Mouse (Mus musculus) CH12.LX (cell line): ENCODE measurements around the gene Ccdc8. TPM values are rescaled to one million over a fixed set of nuclear protein-coding genes. Genes with fewer than 3 reads are reported as not detected.
A peak's percentile ranks its signal among the peaks of the same experiment; 100 is the strongest.

Experiments
- DNase-seq: peaks from one replicate; pipeline ENCODE4 v3.0.0-alpha.2; 2013; ENCODE audit errors: extremely low read depth
- H3K27ac ChIP-seq: 2 replicates; pipeline ENCODE4 v1.5.1; 2012; ENCODE audit warnings: low read depth, mild to moderate bottlenecking, control low read depth, moderate library complexity; ENCODE audit not compliant: insufficient read depth
- H3K27me3 ChIP-seq: replicated peaks from 2 replicates; pipeline ENCODE3; 2012; ENCODE audit warnings: inconsistent platforms
- H3K36me3 ChIP-seq, 2 experiments: replicated peaks in 1 of 2; 2 replicates each; pipeline versions ENCODE3 to v1.6.1; 2012; ENCODE audit warnings: inconsistent platforms in 1 of 2, low read length in 1 of 2, mild to moderate bottlenecking in 1 of 2, mixed read lengths in 1 of 2, moderate library complexity in 1 of 2; ENCODE audit not compliant: control insufficient read depth in 1 of 2, insufficient read depth in 1 of 2
- H3K4me1 ChIP-seq, 2 experiments: 2 replicates each; pipeline ENCODE4 v1.6.1; 2012; ENCODE audit warnings: inconsistent platforms in 1 of 2, moderate library complexity in 1 of 2; ENCODE audit not compliant: insufficient read depth in 2 of 2, control insufficient read depth in 1 of 2
- H3K4me2 ChIP-seq: 2 replicates; pipeline ENCODE4 v1.6.1; 2012; ENCODE audit warnings: low read depth, mild to moderate bottlenecking, control low read depth; ENCODE audit not compliant: poor library complexity, insufficient read depth, severe bottlenecking
- H3K4me3 ChIP-seq, 3 experiments: fragments of 150-350 bp in 1 of 3; sonication (generic) in 1 of 3; replicated peaks in 1 of 3; 2 replicates each; pipeline versions ENCODE3 to v1.5.1; 2011 to 2012; ENCODE audit warnings: low read depth in 2 of 3, low read length in 2 of 3, mild to moderate bottlenecking in 2 of 3, moderate library complexity in 2 of 3, control low read depth in 1 of 3, improper control_type of control experiment in 1 of 3, inconsistent platforms in 1 of 3, mixed read lengths in 1 of 3; ENCODE audit not compliant: poor library complexity in 1 of 3
- H3K79me2 ChIP-seq: replicated peaks from 2 replicates; pipeline ENCODE4 v1.6.1; 2012; ENCODE audit warnings: mild to moderate bottlenecking, moderate library complexity; ENCODE audit not compliant: control insufficient read depth, poor library complexity, insufficient read depth, severe bottlenecking; ENCODE audit errors: extremely low read depth
- H3K9ac ChIP-seq: 2 replicates; pipeline ENCODE4 v1.6.1; 2012; ENCODE audit warnings: low read depth, mild to moderate bottlenecking, control low read depth, moderate library complexity; ENCODE audit not compliant: insufficient read depth
- H3K9me3 ChIP-seq: replicated peaks from 2 replicates; pipeline ENCODE3; 2012; ENCODE audit warnings: low read length, inconsistent platforms, mixed read lengths
- CHD2 ChIP-seq: IDR thresholded peaks from 2 replicates; pipeline ENCODE4 v1.6.1; 2011; ENCODE audit warnings: low read length, improper control_type of control experiment
- CTCF ChIP-seq, 2 experiments: IDR thresholded peaks in 1 of 2; conservative IDR thresholded peaks in 1 of 2; 2 replicates each; pipeline ENCODE4 v1.5.1; 2011 to 2012; ENCODE audit warnings: low read depth in 2 of 2, low read length in 2 of 2, improper control_type of control experiment in 1 of 2, inconsistent platforms in 1 of 2, mild to moderate bottlenecking in 1 of 2, moderate library complexity in 1 of 2
- ELF1 ChIP-seq: IDR thresholded peaks from 2 replicates; pipeline ENCODE4 v1.6.1; 2014; ENCODE audit warnings: low read depth, mild to moderate bottlenecking, inconsistent platforms, low read length, improper control_type of control experiment
- ETS1 ChIP-seq: conservative IDR thresholded peaks from 2 replicates; pipeline ENCODE4 v1.6.1; 2012; ENCODE audit warnings: low read depth, mild to moderate bottlenecking, inconsistent platforms, low read length, improper control_type of control experiment, moderate library complexity
- JUND ChIP-seq: conservative IDR thresholded peaks from 2 replicates; pipeline ENCODE4 v1.6.1; 2011; ENCODE audit warnings: low read depth, low read length, improper control_type of control experiment
- MAX ChIP-seq: IDR thresholded peaks from 2 replicates; pipeline ENCODE4 v1.6.1; 2011; ENCODE audit warnings: low read length, improper control_type of control experiment
- MEF2A ChIP-seq: IDR thresholded peaks from 2 replicates; pipeline ENCODE4 v1.6.1; 2014; ENCODE audit warnings: low read depth, mild to moderate bottlenecking, inconsistent platforms, low read length, improper control_type of control experiment, borderline replicate concordance
- MXI1 ChIP-seq: IDR thresholded peaks from 2 replicates; pipeline ENCODE4 v1.6.1; 2011; ENCODE audit warnings: mild to moderate bottlenecking, low read depth, low read length, improper control_type of control experiment
- MYC ChIP-seq: IDR thresholded peaks from 2 replicates; pipeline ENCODE4 v1.6.1; 2011; ENCODE audit warnings: low read depth, mild to moderate bottlenecking, improper control_type of control experiment, low read length
- TCF12 ChIP-seq: IDR thresholded peaks from 2 replicates; pipeline ENCODE4 v1.6.1; 2014; ENCODE audit warnings: low read depth, mild to moderate bottlenecking, inconsistent platforms, low read length, improper control_type of control experiment
- USF1 ChIP-seq: IDR thresholded peaks from 2 replicates; pipeline ENCODE4 v1.6.1; 2014; ENCODE audit warnings: low read depth, mild to moderate bottlenecking, inconsistent platforms, low read length, improper control_type of control experiment
- ZMIZ1 ChIP-seq: IDR thresholded peaks from 2 replicates; pipeline ENCODE4 v1.6.1; 2012; ENCODE audit warnings: low read depth, mild to moderate bottlenecking, inconsistent platforms, low read length, improper control_type of control experiment
- dilution Hi-C: fragments of 300-500 bp; cut with MboI; formaldehyde crosslinking; loops from 2 replicates; pipeline ENCODE4 v1.14.3; 2020; ENCODE audit warnings: low sequenced_read_pairs; ENCODE audit not compliant: extremely low pct_unique_long_range_greater_than_20kb, extremely low pct_ligation_motif_present
- in situ Hi-C: fragments of 300-500 bp; cut with MboI; formaldehyde crosslinking; loops from 3 replicates; pipeline ENCODE4 v1.14.3; 2019; ENCODE audit warnings: low sequenced_read_pairs, low pct_ligation_motif_present, low pct_unique_long_range_greater_than_20kb, mixed read lengths
- polyA plus RNA-seq: library from polyadenylated mRNA; unstranded; fragments of >175 nt; gene quantifications from 2 replicates; pipeline ENCODE4 v1.2.1, GENCODE M21; 2012; ENCODE audit warnings: low read depth; ENCODE audit not compliant: insufficient read length
- total RNA-seq, 2 experiments: library from RNA; depleted of rRNA; stranded (reverse); fragments of 300-350 nt in 1 of 2; fragments of >200 nt in 1 of 2; gene quantifications; 2 replicates each; pipeline ENCODE4 v1.2.3; 2012 to 2014

Ccdc8 gene
- total and polyA plus RNA-seq, 3 experiments: 0.04 to 0.16 TPM; not detected in 1

GRCm38 (mm10) chr7:16980348-16980747, 12.2 kb upstream of the Ccdc8 start:
- DNase-seq: peak; percentile 31
- Histone ChIP-seq H3K9ac (no peak overlapping the region), H3K4me2 (no peak overlapping the region; the same call in 1 of the 2 replicates), H3K4me1 (peaks cover 5 to 15% of the 10 kb centered on the region in 2 experiments; a peak in 2 of 4 replicates), H3K36me3 (no peaks in the 10 kb centered on the region), H3K4me3 (no peak overlapping the region), H3K27ac (no peak overlapping the region), H3K9me3 (no peaks in the 10 kb centered on the region), H3K27me3 (no peaks in the 10 kb centered on the region), H3K79me2 (no peaks in the 10 kb centered on the region)
- dilution Hi-C loops: no loop called here
- TF ChIP-seq CHD2: peak; percentile 43; the same call in 1 of the 2 replicates
- no peak for TF ChIP-seq ELF1
- in situ Hi-C loops: no loop called here

DNA sequence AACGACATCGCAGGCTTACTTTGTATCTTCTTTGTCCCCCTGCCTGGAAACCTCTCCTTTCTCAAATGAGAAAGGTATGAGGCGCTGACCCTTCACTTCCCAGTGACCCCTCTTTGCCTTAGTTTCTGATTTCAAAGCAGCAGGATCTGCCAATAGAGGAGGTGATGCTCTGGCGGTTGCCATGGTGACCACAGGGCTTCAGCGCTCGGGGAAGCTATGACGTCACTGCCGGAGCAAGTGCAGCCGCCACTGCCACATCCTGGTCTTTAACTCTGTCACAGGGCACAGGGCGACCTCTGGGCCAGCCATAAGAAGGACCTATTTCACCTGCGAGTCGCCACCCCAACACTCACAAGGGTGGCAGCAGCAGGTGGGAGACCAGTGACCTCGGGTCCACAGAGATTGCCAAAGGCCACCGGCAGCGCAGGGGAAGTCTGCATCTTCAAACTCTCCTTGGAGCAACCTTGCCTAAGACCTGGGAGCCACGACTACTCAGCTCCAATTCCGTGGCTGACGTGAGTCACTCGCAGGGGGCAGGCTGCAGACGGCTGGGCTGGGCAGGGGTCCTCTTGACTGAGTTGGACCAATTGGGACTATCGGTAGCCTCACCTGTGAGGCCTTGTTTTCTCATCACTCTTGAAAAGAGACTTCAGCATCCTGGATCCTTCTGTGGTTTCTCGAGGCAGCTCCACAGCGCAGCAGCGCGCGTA, 9.5 kb upstream of the Ccdc8 start, which contains the start of gene Gm42372:
Gene Gm42372 (plus strand): TSS at position 228 of the 710 bp plus-strand sequence.
- DNase-seq: peak; percentile 57
- peaks cover 9 to 15% of the 10 kb centered on the region in 2 experiments; a peak in 3 of 4 replicates for H3K4me1 ChIP-seq
- H3K27ac ChIP-seq: no peak within 1 kb of the TSS
- H3K9ac ChIP-seq: no peak within 1 kb of the TSS
- in situ Hi-C loops: no loop called here
- H3K9me3 ChIP-seq: no peaks in the 10 kb centered on the region
- H3K4me2 ChIP-seq: peak within 1 kb of the TSS; percentile 25; the same call in 1 of the 2 replicates
- no peak for TF ChIP-seq USF1
- no peak for TF ChIP-seq MEF2A
- peak; percentile 66; the same call in 1 of the 2 replicates for TF ChIP-seq MXI1
- dilution Hi-C loops: no loop called here
- H3K4me3 ChIP-seq: peak within 1 kb of the TSS; percentile 3 to 17 (median 10)
- no peaks in the 10 kb centered on the region for H3K27me3 ChIP-seq
- H3K36me3 ChIP-seq: peaks cover 0 to 4% of the 10 kb centered on the region in 2 experiments
- no peaks in the 10 kb centered on the region for H3K79me2 ChIP-seq

GRCm38 (mm10) chr7:16987541-16988149, 4.9 kb upstream of the Ccdc8 start:
- H3K27me3 ChIP-seq: no peaks in the 10 kb centered on the region
- H3K79me2 ChIP-seq: no peaks in the 10 kb centered on the region
- peaks cover 8 to 9% of the 10 kb centered on the region in 2 experiments for H3K4me1 ChIP-seq
- H3K9ac ChIP-seq: no peak overlapping the region
- dilution Hi-C loops: no loop called here
- no peak overlapping the region for H3K4me3 ChIP-seq
- DNase-seq: no peak
- no peak overlapping the region for H3K4me2 ChIP-seq
- H3K27ac ChIP-seq: no peak overlapping the region
- TF ChIP-seq ETS1: no peak
- TF ChIP-seq CTCF (conservative IDR thresholded peaks at IDR 0.05 in 1 of 2, IDR thresholded peaks at IDR 0.05 in 1 of 2; ENCODE audit: low read depth in 2 of 2, low read length in 2 of 2): no peak
- TF ChIP-seq MYC: no peak
- TF ChIP-seq MAX: no peak
- TF ChIP-seq JUND: no peak
- no peak for TF ChIP-seq TCF12
- TF ChIP-seq ZMIZ1: no peak
- TF ChIP-seq, all 38 proteins: peak for 0
- H3K9me3 ChIP-seq: no peaks in the 10 kb centered on the region
- in situ Hi-C loops: no loop called here
- peaks cover 0 to 4% of the 10 kb centered on the region in 2 experiments for H3K36me3 ChIP-seq
